Mouse (Mus musculus) liver, adult 2 months (tissue): ENCODE data around the gene Tbc1d22a. TPM values are rescaled to one million over a fixed set of nuclear protein-coding genes. Genes with fewer than 3 reads are reported as not detected.

Source experiments
- DNase-seq: peaks from one replicate; pipeline ENCODE4 v3.0.0-alpha.2; 2011; ENCODE audit warnings: low read depth, low spot score; ENCODE audit errors: extremely low read depth
- H3K27ac ChIP-seq: fragments of 200-500 bp; replicated peaks from 2 replicates; pipeline ENCODE4 v1.5.1; 2012; ENCODE audit warnings: low read depth, mild to moderate bottlenecking, control low read depth, inconsistent platforms, low read length; ENCODE audit not compliant: insufficient read depth
- H3K27me3 ChIP-seq: fragments of 200-500 bp; 2 replicates; pipeline ENCODE4 v1.6.1; 2012; ENCODE audit warnings: mild to moderate bottlenecking, moderate library complexity, low read length, inconsistent platforms; ENCODE audit not compliant: control insufficient read depth, insufficient read depth
- H3K36me3 ChIP-seq: fragments of 200-500 bp; 2 replicates; pipeline ENCODE4 v1.6.1; 2012; ENCODE audit warnings: low read length, inconsistent platforms; ENCODE audit not compliant: control insufficient read depth, insufficient read depth
- H3K4me1 ChIP-seq: fragments of 200-500 bp; 2 replicates; pipeline ENCODE4 v1.6.1; 2011; ENCODE audit warnings: low read length; ENCODE audit not compliant: control insufficient read depth, insufficient read depth
- H3K4me3 ChIP-seq: fragments of 200-500 bp; 2 replicates; pipeline ENCODE4 v1.5.1; 2011; ENCODE audit warnings: low read depth, mild to moderate bottlenecking, control low read depth, low read length, moderate library complexity; ENCODE audit not compliant: insufficient read depth
- H3K79me2 ChIP-seq: fragments of 200-500 bp; 2 replicates; pipeline ENCODE4 v1.6.1; 2012; ENCODE audit warnings: inconsistent platforms, mild to moderate bottlenecking, low read length, moderate library complexity; ENCODE audit not compliant: control insufficient read depth, insufficient read depth
- H3K9ac ChIP-seq: fragments of 200-500 bp; 2 replicates; pipeline ENCODE4 v1.6.1; 2012; ENCODE audit warnings: low read depth, mild to moderate bottlenecking, control low read depth, inconsistent platforms, low read length
- CTCF ChIP-seq: fragments of 200-500 bp; IDR thresholded peaks from 2 replicates; pipeline ENCODE4 v1.5.1; 2011; ENCODE audit warnings: low read depth, low read length, control low read depth
- POLR2A ChIP-seq: fragments of 200-500 bp; IDR thresholded peaks from 2 replicates; pipeline ENCODE4 v1.6.1; 2011; ENCODE audit warnings: low read length, control low read depth; ENCODE audit not compliant: insufficient read depth; ENCODE audit errors: extremely low read depth
- WGBS: fragments of 180-500 bp; shearing (Covaris S2); methylation state at CpG from one replicate; pipeline ENCODE4 v1.1.7; 2018; 5-methylcytosine and 5-hydroxymethylcytosine counted together
- polyA plus RNA-seq: library from polyadenylated mRNA; depleted of rRNA; stranded (reverse); fragments of >200 nt; gene quantifications from 2 replicates; pipeline ENCODE4 v1.2.3, GENCODE M21; 2012
- total RNA-seq: library from RNA; depleted of rRNA; stranded (reverse); fragments of >200 nt; gene quantifications from 2 replicates; pipeline ENCODE4 v1.2.3, GENCODE M21; 2014

Gene Tbc1d22a
- total and polyA plus RNA-seq, 2 experiments: 9.6 to 14.3 TPM

GRCm38 (mm10) chr15:86476483-86476882 lies 262.2 kb downstream of the Tbc1d22a start:
- H3K27me3 ChIP-seq: no peaks in the 10 kb centered on the region
- no peaks in the 10 kb centered on the region for H3K79me2 ChIP-seq
- 92% methylated on average over 6 of the region's 6 CpGs for WGBS
- no peaks in the 10 kb centered on the region for H3K4me1 ChIP-seq
- DNase-seq: no peak
- no peak overlapping the region for H3K4me3 ChIP-seq
- H3K36me3 ChIP-seq: no peaks in the 10 kb centered on the region
- TF ChIP-seq CTCF (no peak), POLR2A (no peak)
- no peak overlapping the region for H3K27ac ChIP-seq
- H3K9ac ChIP-seq: no peak overlapping the region

GRCm38 (mm10) chr15:86477032-86477431 lies 262.8 kb downstream of the Tbc1d22a start:
- no peak overlapping the region for H3K4me3 ChIP-seq
- H3K27me3 ChIP-seq: no peaks in the 10 kb centered on the region
- 76% methylated on average over 6 of the region's 6 CpGs for WGBS
- H3K4me1 ChIP-seq: no peaks in the 10 kb centered on the region
- DNase-seq: no peak
- H3K9ac ChIP-seq: no peak overlapping the region
- TF ChIP-seq POLR2A (no peak), CTCF (no peak)
- H3K36me3 ChIP-seq: no peaks in the 10 kb centered on the region
- no peaks in the 10 kb centered on the region for H3K79me2 ChIP-seq
- no peak overlapping the region for H3K27ac ChIP-seq

- TF ChIP-seq POLR2A: no peak
- TF ChIP-seq CTCF: no peak
- Histone ChIP-seq H3K79me2 (no peaks in the 10 kb centered on the region), H3K36me3 (no peaks in the 10 kb centered on the region), H3K9ac (no peak overlapping the region), H3K4me1 (no peaks in the 10 kb centered on the region), H3K4me3 (no peak overlapping the region), H3K27me3 (no peaks in the 10 kb centered on the region), H3K27ac (no peak overlapping the region)
- DNase-seq: no peak
Measured at GRCm38 (mm10) chr15:86477471-86477992, 263.3 kb downstream of the Tbc1d22a start.

- Histone ChIP-seq H3K79me2 (no peaks in the 10 kb centered on the region), H3K36me3 (no peaks in the 10 kb centered on the region), H3K4me3 (no peak overlapping the region), H3K27ac (no peak overlapping the region), H3K27me3 (no peaks in the 10 kb centered on the region), H3K4me1 (no peaks in the 10 kb centered on the region), H3K9ac (no peak overlapping the region)
- WGBS: 71% methylated on average over 13 of the region's 13 CpGs
- TF ChIP-seq POLR2A: no peak
- TF ChIP-seq CTCF: no peak
- DNase-seq: peak; percentile 7
Measured at GRCm38 (mm10) chr15:86478685-86479502, 264.6 kb downstream of the Tbc1d22a start.

GRCm38 (mm10) chr15:86482362-86482761 lies 268.1 kb downstream of the Tbc1d22a start:
- Histone ChIP-seq H3K27ac (no peak overlapping the region), H3K4me3 (no peak overlapping the region), H3K4me1 (no peaks in the 10 kb centered on the region), H3K79me2 (no peaks in the 10 kb centered on the region), H3K9ac (no peak overlapping the region), H3K36me3 (no peaks in the 10 kb centered on the region), H3K27me3 (no peaks in the 10 kb centered on the region)
- 95% methylated on average over 5 of the region's 5 CpGs for WGBS
- no peak for TF ChIP-seq POLR2A
- no peak for TF ChIP-seq CTCF
- DNase-seq: no peak

GRCm38 (mm10) chr15:86485815-86486214 lies 271.6 kb downstream of the Tbc1d22a start:
- no peak for DNase-seq
- TF ChIP-seq POLR2A (no peak), CTCF (no peak)
- H3K9ac ChIP-seq: no peak overlapping the region
- H3K79me2 ChIP-seq: no peaks in the 10 kb centered on the region
- no peak overlapping the region for H3K4me3 ChIP-seq
- no peak overlapping the region for H3K27ac ChIP-seq
- no peaks in the 10 kb centered on the region for H3K27me3 ChIP-seq
- WGBS: 73% methylated on average over 6 of the region's 6 CpGs
- no peaks in the 10 kb centered on the region for H3K4me1 ChIP-seq
- H3K36me3 ChIP-seq: no peaks in the 10 kb centered on the region
